Mouse (Mus musculus) heart, embryonic 16.5 days (tissue): ENCODE results near the gene Gm49373. TPM values are rescaled to one million over a fixed set of nuclear protein-coding genes. Genes with fewer than 3 reads are reported as not detected.

Source experiments
- ATAC-seq: fragments of 200-750 bp; cut with Nextera tagmentation; replicated peaks from 2 replicates; pipeline ENCODE4 v1.8.0; 2017; ENCODE audit warnings: moderate number of reproducible peaks; ENCODE audit not compliant: insufficient read depth, low FRiP score; ENCODE audit errors: extremely low read depth
- H3K27ac ChIP-seq: fragments of 300-500 bp; sonication (generic); 2 replicates; pipeline ENCODE4 v1.5.1; 2014; ENCODE audit warnings: mild to moderate bottlenecking, low read length, control low read depth, moderate library complexity
- H3K27me3 ChIP-seq: fragments of 300-500 bp; sonication (generic); 2 replicates; pipeline ENCODE4 v1.6.1; 2014; ENCODE audit warnings: low read length, mixed read lengths; ENCODE audit not compliant: control insufficient read depth, insufficient read depth
- H3K36me3 ChIP-seq: fragments of 300-500 bp; sonication (generic); 2 replicates; pipeline ENCODE4 v1.6.1; 2014; ENCODE audit not compliant: control insufficient read depth, insufficient read depth
- H3K4me1 ChIP-seq: fragments of 300-500 bp; sonication (generic); 2 replicates; pipeline ENCODE4 v1.6.1; 2014; ENCODE audit warnings: low read length, mixed read lengths; ENCODE audit not compliant: control insufficient read depth, insufficient read depth
- H3K4me2 ChIP-seq: fragments of 300-500 bp; sonication (generic); 2 replicates; pipeline ENCODE4 v1.6.1; 2014; ENCODE audit warnings: low read depth, mild to moderate bottlenecking, control low read depth, low read length
- H3K4me3 ChIP-seq: fragments of 300-500 bp; sonication (generic); 2 replicates; pipeline ENCODE4 v1.5.1; 2014; ENCODE audit warnings: mild to moderate bottlenecking, control low read depth, low read length
- H3K9ac ChIP-seq: fragments of 300-500 bp; sonication (generic); 2 replicates; pipeline ENCODE4 v1.6.1; 2014; ENCODE audit warnings: low read length, control low read depth
- H3K9me3 ChIP-seq: fragments of 300-500 bp; sonication (generic); replicated peaks from 2 replicates; pipeline ENCODE4 v1.6.1; 2016; ENCODE audit warnings: low read length; ENCODE audit not compliant: control insufficient read depth
- WGBS: fragments of 180-500 bp; shearing (Covaris S2); extraction: QIAGEN DNeasy Blood & Tissue Kit; methylation state at CpG from one replicate; pipeline ENCODE4 v1.1.7; 2014; 5-methylcytosine and 5-hydroxymethylcytosine counted together
- polyA plus RNA-seq: library from polyadenylated mRNA; unstranded; fragments of >200 nt; fragmentation: Nextera tagmentation; extraction: Ambion mirVana; gene quantifications from 2 replicates; pipeline ENCODE4 v1.2.1, GENCODE M21; 2015

Gene Gm49373
- polyA plus RNA-seq, 1 experiment from 2014 or later = 0.22 TPM

DNA sequence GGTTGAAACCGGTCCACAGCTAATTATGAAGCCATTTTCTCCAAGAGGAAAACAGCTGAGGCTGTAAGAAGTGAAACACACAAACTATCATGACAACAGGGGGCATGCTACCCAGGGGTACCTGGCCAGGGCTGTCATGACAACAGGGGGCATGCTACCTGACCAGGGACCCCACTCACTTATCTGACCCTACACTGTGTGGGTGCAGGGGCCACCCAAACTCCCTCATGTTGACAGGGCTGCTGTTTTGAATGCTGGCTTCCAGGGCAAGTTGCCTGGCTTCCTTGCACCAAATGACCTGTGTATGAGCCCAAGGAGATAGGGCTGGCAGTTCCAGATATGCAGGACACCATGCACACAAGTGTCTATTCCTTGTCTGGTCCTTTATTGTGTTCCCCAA is 17.6 kb upstream of the Gm49373 start:
- Histone ChIP-seq H3K4me2 (peak overlapping the region; percentile 91), H3K27me3 (no peaks in the 10 kb centered on the region), H3K4me3 (peak overlapping the region; percentile 75), H3K4me1 (peaks cover 15% of the 10 kb centered on the region), H3K36me3 (peaks cover 37% of the 10 kb centered on the region), H3K27ac (no peak overlapping the region), H3K9me3 (no peaks in the 10 kb centered on the region), H3K9ac (peak overlapping the region; percentile 85)
- no peak for ATAC-seq
- WGBS = 84% methylated on average over 1 of the region's 1 CpGs

DNA sequence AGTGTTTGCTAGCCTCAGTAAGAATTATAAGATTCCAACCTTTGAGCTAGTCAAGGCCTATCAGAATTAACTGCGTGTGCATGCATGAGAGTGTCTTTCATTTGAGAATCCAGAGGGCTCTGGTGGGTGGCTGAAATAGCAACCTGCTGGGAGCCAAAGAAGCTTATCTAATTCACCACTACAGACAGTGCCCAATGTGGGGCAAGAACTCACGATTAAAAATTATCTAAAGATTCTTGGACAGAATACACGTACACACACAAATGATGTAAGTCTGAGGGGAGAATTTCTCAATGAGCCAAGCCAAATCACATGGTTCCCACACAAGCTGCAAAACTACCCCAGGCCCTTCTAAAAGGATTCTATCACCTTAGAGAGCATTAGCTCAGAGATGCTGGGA is 10.4 kb upstream of the Gm49373 start:
- Histone ChIP-seq H3K9me3 (no peaks in the 10 kb centered on the region), H3K9ac (no peak overlapping the region), H3K4me3 (no peak overlapping the region), H3K27me3 (no peaks in the 10 kb centered on the region), H3K27ac (no peak overlapping the region), H3K36me3 (peaks cover 91% of the 10 kb centered on the region), H3K4me1 (peaks cover 3% of the 10 kb centered on the region; the same call in 1 of the 2 replicates), H3K4me2 (no peak overlapping the region)
- ATAC-seq = peak; percentile 49
- WGBS = 34% methylated on average over 3 of the region's 3 CpGs

DNA sequence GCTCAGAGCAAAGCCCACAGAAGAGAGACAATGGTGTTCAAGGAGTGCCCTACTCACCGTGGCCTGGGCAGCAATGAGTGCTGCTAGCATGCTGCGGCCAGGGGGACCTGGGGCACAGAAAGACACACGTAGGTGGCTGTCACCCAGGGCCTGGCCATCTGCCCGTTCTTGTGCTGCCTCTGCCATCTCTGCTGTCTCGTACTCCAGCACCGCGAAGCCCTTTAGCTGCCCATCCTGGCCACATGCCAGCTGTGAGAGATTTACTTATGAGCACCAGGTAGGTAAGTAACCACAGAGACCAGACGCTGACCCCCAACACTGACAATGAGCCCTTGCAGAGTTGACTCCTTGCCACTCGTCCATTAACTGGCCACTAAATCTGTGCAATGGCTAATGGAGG is 8.2 kb upstream of the Gm49373 start:
- WGBS = 69% methylated on average over 9 of the region's 9 CpGs
- ATAC-seq = no peak
- Histone ChIP-seq H3K9me3 (no peaks in the 10 kb centered on the region), H3K27ac (no peak overlapping the region), H3K9ac (no peak overlapping the region), H3K36me3 (peaks cover 87% of the 10 kb centered on the region), H3K4me3 (no peak overlapping the region), H3K27me3 (no peaks in the 10 kb centered on the region), H3K4me2 (no peak overlapping the region), H3K4me1 (peaks cover 3% of the 10 kb centered on the region; the same call in 1 of the 2 replicates)

DNA sequence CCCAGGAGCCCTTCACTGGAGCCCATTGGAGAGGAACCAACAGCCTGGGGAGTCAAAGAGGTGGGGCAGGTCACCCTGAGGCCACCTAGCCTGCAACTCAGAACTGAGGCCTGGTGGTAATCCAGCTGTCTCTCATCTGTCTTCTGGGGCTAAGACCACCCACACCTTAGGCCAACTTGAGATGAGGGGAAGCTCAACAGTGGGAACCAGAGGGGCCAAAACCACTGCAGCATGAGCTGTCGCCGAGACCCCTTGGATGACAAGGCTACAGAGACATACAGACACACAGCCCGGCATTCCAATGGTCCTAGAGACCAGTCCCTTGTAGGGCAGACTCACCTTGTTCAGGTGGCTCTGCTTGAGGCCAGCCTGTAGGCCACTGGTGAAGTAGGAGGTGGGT is 2.7 kb upstream of the Gm49373 start:
- Histone ChIP-seq H3K36me3 (peaks cover 56% of the 10 kb centered on the region), H3K4me2 (no peak overlapping the region), H3K4me3 (no peak overlapping the region), H3K27me3 (no peaks in the 10 kb centered on the region), H3K9ac (no peak overlapping the region), H3K4me1 (peaks cover 11% of the 10 kb centered on the region), H3K9me3 (no peaks in the 10 kb centered on the region), H3K27ac (no peak overlapping the region)
- WGBS = 88% methylated on average over 3 of the region's 3 CpGs
- no peak for ATAC-seq

DNA sequence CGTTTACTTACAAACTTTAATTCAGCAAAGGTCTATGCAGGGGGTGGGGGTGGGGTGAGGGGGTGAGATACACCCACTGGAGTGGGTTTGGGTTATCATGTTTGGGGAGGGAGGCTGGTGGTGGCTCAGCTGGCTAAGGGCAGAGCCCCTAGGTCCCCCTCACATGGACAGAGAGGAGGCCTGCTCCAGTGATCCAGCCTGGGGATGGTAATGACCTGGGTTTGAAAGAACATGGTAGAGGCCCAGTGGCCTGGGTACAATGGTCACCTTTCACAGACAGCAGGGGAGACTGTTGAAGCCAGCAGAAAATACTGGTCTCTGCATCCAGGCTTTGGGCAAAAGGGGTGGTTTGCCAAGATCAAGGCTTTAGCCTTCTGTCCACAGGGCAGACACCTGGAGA is 1.3 kb upstream of the Gm49373 start:
- no peak overlapping the region for H3K4me2 ChIP-seq
- H3K4me1 ChIP-seq = peaks cover 11% of the 10 kb centered on the region
- H3K36me3 ChIP-seq = peaks cover 42% of the 10 kb centered on the region
- no peak overlapping the region for H3K4me3 ChIP-seq
- H3K27ac ChIP-seq = peak overlapping the region; percentile 68; the same call in 1 of the 2 replicates
- 79% methylated on average over 1 of the region's 1 CpGs for WGBS
- no peak overlapping the region for H3K9ac ChIP-seq
- no peaks in the 10 kb centered on the region for H3K27me3 ChIP-seq
- no peaks in the 10 kb centered on the region for H3K9me3 ChIP-seq
- no peak for ATAC-seq

DNA sequence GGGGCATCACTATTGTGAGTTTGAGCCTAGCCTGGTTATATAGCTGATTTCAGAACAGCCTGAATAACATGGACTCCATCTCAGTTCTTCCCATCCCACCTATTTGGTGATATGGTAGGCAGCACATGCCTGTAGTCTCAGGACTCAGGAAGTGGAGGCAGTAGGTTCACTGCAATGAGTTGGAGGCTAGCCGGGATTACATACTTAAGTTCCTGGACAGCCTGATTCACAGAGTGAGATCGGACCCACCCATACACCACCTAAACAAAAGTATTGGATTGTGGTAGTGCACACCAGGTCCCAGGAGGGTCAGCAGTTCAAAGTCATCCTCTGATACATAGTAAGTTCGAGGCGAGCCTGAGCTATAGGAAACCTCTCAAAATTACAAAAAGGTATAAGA is 255 bp downstream of the Gm49373 start:
- Histone ChIP-seq H3K4me1 (peaks cover 11% of the 10 kb centered on the region), H3K9ac (peak overlapping the region; percentile 93), H3K9me3 (no peaks in the 10 kb centered on the region), H3K36me3 (peaks cover 31% of the 10 kb centered on the region), H3K4me3 (peak overlapping the region; percentile 96), H3K4me2 (peak overlapping the region; percentile 87), H3K27me3 (no peaks in the 10 kb centered on the region), H3K27ac (peak overlapping the region; percentile 68; the same call in 1 of the 2 replicates)
- ATAC-seq = no peak
- WGBS = 10% methylated on average over 4 of the region's 4 CpGs

DNA sequence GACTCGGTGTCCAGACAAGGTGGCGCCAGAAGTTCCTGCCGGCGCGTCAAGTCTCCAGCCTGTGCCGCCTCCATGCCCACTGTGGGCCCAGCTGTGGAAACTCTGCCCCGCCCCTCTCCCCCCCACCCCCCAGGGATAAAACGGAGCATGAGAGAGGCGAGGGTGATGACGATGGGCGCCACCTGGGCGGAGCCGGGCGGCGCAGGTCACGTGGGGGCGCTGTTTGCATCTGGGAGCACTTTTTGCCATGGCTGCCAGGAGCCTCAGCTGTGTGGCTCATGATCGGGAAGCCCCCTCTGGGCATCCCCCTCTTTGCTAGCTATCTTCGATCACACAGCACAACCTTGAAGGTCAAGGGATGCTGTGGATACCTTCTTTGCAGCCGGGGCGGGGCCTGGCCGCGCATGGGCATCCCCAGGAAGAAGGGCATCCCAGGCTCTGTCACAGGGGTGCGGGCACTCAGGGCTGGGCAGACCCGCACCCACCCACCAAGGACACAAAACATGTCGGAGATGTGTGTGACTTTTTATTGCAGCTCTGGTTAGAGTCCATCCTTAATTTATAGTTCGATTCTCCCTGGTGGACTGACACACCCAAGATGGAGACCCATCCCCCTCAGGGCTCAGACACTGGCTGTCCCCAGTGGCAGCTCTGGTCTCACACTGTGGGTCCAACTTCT is 5.8 kb downstream of the Gm49373 start, which contains the start of gene Zglp1:
Zglp1 (minus strand) TSS at position 88 of the 679 bp plus-strand sequence.
- no peak for ATAC-seq
- no peaks in the 10 kb centered on the region for H3K9me3 ChIP-seq
- H3K4me2 ChIP-seq = no peak within 1 kb of the TSS
- H3K27ac ChIP-seq = no peak within 1 kb of the TSS
- WGBS = 80% methylated on average over 26 of the region's 27 CpGs
- H3K4me1 ChIP-seq = peaks cover under 1% of the 10 kb centered on the region; the same call in 1 of the 2 replicates
- H3K4me3 ChIP-seq = no peak within 1 kb of the TSS
- no peaks in the 10 kb centered on the region for H3K27me3 ChIP-seq
- H3K36me3 ChIP-seq = peaks cover 20% of the 10 kb centered on the region
- H3K9ac ChIP-seq = no peak within 1 kb of the TSS

DNA sequence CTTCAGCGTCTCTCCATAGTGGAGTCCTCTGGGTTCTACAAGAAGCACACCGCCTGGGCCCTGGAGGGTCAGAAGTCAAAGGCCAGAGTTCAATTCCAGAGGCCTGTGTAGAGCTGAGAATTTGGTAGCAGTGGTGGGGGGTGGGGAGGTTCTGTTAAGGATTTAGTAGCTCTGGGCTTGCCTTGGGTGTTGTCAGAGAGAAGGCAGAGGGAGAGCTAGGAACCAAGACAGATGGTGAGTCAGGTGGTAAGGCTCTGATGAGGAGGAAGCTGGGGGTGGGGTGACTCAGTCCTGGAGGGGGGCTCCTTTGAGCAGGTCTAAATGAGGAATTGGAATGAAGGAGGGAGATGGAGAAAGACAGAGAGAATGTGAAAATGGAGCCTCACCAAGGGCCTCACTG is 10.0 kb downstream of the Gm49373 start:
- WGBS = 90% methylated on average over 2 of the region's 2 CpGs

DNA sequence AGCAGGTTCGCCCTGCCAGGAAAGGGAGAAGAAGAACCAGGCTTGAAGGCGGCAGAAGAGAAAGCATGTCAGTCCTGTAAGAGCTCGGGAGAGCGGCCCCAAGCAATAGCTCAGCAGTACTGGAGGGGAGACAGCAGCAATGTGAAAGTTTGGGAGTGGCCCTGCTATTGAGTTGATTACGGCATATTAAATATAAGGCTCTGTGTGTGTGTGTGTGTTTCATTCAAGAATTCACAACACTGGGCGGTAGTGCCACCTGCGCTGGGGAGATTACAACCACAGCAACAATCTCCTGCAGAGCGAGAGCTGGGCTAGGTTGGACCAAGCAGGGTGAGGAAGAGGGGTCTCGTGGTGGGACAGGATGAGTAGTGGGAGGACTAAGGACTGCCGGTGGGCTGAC is 21.3 kb downstream of the Gm49373 start:
- H3K4me1 ChIP-seq = no peaks in the 10 kb centered on the region
- no peak overlapping the region for H3K9ac ChIP-seq
- no peaks in the 10 kb centered on the region for H3K9me3 ChIP-seq
- no peak for ATAC-seq
- no peak overlapping the region for H3K27ac ChIP-seq
- no peak overlapping the region for H3K4me3 ChIP-seq
- WGBS = 57% methylated on average over 10 of the region's 10 CpGs
- H3K36me3 ChIP-seq = no peaks in the 10 kb centered on the region
- no peaks in the 10 kb centered on the region for H3K27me3 ChIP-seq
- no peak overlapping the region for H3K4me2 ChIP-seq

More for the DNA sequence above, 10.0 kb downstream of the Gm49373 start:
- H3K27ac ChIP-seq = no peak overlapping the region
- H3K27me3 ChIP-seq = no peaks in the 10 kb centered on the region
- H3K4me2 ChIP-seq = no peak overlapping the region
- H3K4me3 ChIP-seq = no peak overlapping the region
- peaks cover 20% of the 10 kb centered on the region for H3K36me3 ChIP-seq
- H3K4me1 ChIP-seq = no peaks in the 10 kb centered on the region
- H3K9ac ChIP-seq = no peak overlapping the region
- no peaks in the 10 kb centered on the region for H3K9me3 ChIP-seq
- ATAC-seq = no peak
